Mouse (Mus musculus) megakaryocyte, embryonic 14.5 days (primary cell): ENCODE data around the gene Slitrk4. TPM values are rescaled to one million over a fixed set of nuclear protein-coding genes. Genes with fewer than 3 reads are reported as not detected.

Experiments
- H3K27me3 ChIP-seq: replicated peaks from 2 replicates; pipeline ENCODE3; 2012; ENCODE audit warnings: inconsistent platforms
- H3K36me3 ChIP-seq: replicated peaks from 2 replicates; pipeline ENCODE3; 2012; ENCODE audit warnings: low read length, inconsistent platforms, mixed read lengths
- H3K4me1 ChIP-seq: 2 replicates; pipeline ENCODE4 v1.6.1; 2012; ENCODE audit warnings: inconsistent platforms
- H3K4me3 ChIP-seq: replicated peaks from 2 replicates; pipeline ENCODE3; 2012; ENCODE audit warnings: moderate library complexity, mild to moderate bottlenecking, inconsistent platforms
- H3K9me3 ChIP-seq: 2 replicates; pipeline ENCODE4 v1.6.1; 2012; ENCODE audit warnings: inconsistent platforms
- FLI1 ChIP-seq: IDR thresholded peaks from 2 replicates; pipeline ENCODE4 v1.6.1; 2012; ENCODE audit warnings: low read length, inconsistent platforms, mixed read lengths
- GATA1 ChIP-seq: IDR thresholded peaks from 3 replicates; pipeline ENCODE4 v1.6.1; 2012; ENCODE audit warnings: mixed read lengths, low read length, inconsistent platforms, borderline replicate concordance
- polyA plus RNA-seq: library from polyadenylated mRNA; stranded (reverse); fragments of >175 nt; gene quantifications from 2 replicates; pipeline ENCODE4 v1.2.3, GENCODE M21; 2012; ENCODE audit warnings: low replicate concordance; ENCODE audit not compliant: insufficient read depth

The Slitrk4 gene
- not detected in 2 replicates for polyA plus RNA-seq

DNA sequence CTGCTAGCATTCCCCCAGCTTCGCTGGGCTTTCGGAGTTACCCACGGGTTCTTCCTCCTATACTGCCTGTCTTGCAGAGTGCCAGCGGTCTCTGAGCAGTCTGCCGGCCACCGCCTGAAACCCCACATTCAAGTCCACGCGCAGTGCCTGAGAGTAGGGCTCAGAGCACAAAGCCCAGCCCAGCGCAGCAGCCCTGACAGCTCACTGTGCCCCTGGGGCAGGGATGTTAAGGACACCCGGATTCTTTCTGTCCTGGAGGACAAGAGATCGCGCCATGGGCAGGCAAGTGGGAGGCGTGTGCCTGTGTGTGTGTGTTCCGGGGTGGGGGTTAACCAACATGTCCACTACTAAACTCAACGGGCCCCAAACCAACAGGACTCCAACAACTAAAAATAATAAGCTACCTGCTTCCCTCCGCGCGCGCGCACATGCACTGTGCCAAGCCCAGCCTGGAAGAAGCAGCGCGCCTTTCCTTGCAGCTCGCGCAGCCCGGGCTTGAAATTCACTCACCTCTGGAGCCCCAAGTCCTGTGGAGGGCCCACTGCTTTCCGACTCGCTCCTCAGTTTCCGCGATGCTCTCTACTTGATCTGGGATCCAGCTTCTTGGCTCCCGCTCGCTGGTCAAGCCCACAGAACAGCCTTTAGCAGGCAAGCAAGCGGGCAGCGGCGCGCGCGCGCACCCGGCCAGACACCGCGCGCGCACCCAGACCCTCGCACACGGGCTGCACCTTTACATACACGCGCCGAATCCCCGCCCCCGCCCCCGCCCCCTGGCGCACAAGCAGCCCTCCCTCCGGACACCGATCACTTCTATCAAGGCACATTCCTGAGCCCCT is at the start of gene Slitrk4:
Slitrk4 (minus strand) TSS at position 707 of the 836 bp plus-strand sequence.
- TF ChIP-seq FLI1 (no peak), GATA1 (no peak)
- Histone ChIP-seq H3K27me3 (peaks cover 23% of the 10 kb centered on the region), H3K9me3 (0 out of 2 replicates have a peak, but pooled peaks cover 7% of the 10 kb centered on the region), H3K4me3 (no peak within 1 kb of the TSS), H3K36me3 (no peaks in the 10 kb centered on the region), H3K4me1 (no peaks in the 10 kb centered on the region)

DNA sequence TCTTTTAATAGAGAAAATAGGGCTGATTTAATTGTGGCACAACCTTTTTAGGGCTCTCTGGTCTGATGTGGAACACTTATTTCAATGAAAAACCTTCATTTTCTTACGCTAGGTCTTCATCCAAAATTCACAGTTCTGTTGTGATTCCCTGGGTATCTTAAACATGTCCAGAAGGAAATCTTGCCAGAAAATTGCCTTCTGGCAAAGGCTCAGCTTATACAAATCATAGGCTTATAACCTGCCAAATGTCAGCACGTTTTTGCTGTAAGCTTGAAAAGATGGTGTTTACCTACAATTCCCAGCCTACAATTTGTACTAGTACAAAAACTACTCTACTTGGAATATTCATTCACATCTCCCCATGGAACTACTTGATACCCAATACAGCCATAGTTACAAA is 42.7 kb upstream of the Slitrk4 start:
- Histone ChIP-seq H3K4me3 (no peak overlapping the region), H3K36me3 (no peaks in the 10 kb centered on the region), H3K9me3 (no peaks in the 10 kb centered on the region), H3K4me1 (no peaks in the 10 kb centered on the region), H3K27me3 (no peaks in the 10 kb centered on the region)
- TF ChIP-seq GATA1 (no peak), FLI1 (no peak)

GRCm38 (mm10) chrX:64277991-64278301 is 1.1 kb upstream of the Slitrk4 start:
- TF ChIP-seq FLI1 (no peak), GATA1 (no peak)
- Histone ChIP-seq H3K9me3 (0 out of 2 replicates have a peak, but pooled peaks cover 7% of the 10 kb centered on the region), H3K36me3 (no peaks in the 10 kb centered on the region)

GRCm38 (mm10) chrX:64277126-64277990 is 562 bp upstream of the Slitrk4 start:
- no peaks in the 10 kb centered on the region for H3K36me3 ChIP-seq
- peaks cover 23% of the 10 kb centered on the region for H3K27me3 ChIP-seq
- H3K4me3 ChIP-seq, result no peak overlapping the region
- no peaks in the 10 kb centered on the region for H3K4me1 ChIP-seq
- H3K9me3 ChIP-seq, result 0 out of 2 replicates have a peak, but pooled peaks cover 7% of the 10 kb centered on the region
- TF ChIP-seq GATA1 (no peak), FLI1 (no peak)

More at GRCm38 (mm10) chrX:64277991-64278301, 1.1 kb upstream of the Slitrk4 start:
- Histone ChIP-seq H3K27me3 (peaks cover 23% of the 10 kb centered on the region), H3K4me3 (no peak overlapping the region), H3K4me1 (no peaks in the 10 kb centered on the region)

- no peaks in the 10 kb centered on the region for H3K4me1 ChIP-seq
- H3K36me3 ChIP-seq, result no peaks in the 10 kb centered on the region
- TF ChIP-seq GATA1 (no peak), FLI1 (no peak)
- H3K27me3 ChIP-seq, result peaks cover 23% of the 10 kb centered on the region
- 0 out of 2 replicates have a peak, but pooled peaks cover 7% of the 10 kb centered on the region for H3K9me3 ChIP-seq
- no peak overlapping the region for H3K4me3 ChIP-seq
These were observed 1.1 kb downstream of the Slitrk4 start for GRCm38 (mm10) chrX:64275501-64276289.

GRCm38 (mm10) chrX:64263481-64263880 is 13.3 kb downstream of the Slitrk4 start:
- no peaks in the 10 kb centered on the region for H3K36me3 ChIP-seq
- H3K27me3 ChIP-seq, result no peaks in the 10 kb centered on the region
- TF ChIP-seq FLI1 (no peak), GATA1 (no peak)
- no peak overlapping the region for H3K4me3 ChIP-seq
- no peaks in the 10 kb centered on the region for H3K9me3 ChIP-seq
- no peaks in the 10 kb centered on the region for H3K4me1 ChIP-seq

Other genes with a start within 250 kb of the Slitrk4 start
- gene Gm6760, start 124.8 kb downstream of the Slitrk4 start, polyA plus RNA-seq, result not detected in 2 replicates
- not detected in 2 replicates for gene 3830417A13Rik, start 103.4 kb downstream of the Slitrk4 start, polyA plus RNA-seq